Mouse (Mus musculus) embryonic facial prominence, embryonic 13.5 days (tissue): ENCODE results near the gene Prkg1. TPM values are rescaled to one million over a fixed set of nuclear protein-coding genes. Genes with fewer than 3 reads are reported as not detected.
A peak's percentile ranks its signal among the peaks of the same experiment; 100 is the strongest.

Experiments used
- ATAC-seq: fragments of 200-750 bp; cut with Nextera tagmentation; 2 replicates; pipeline ENCODE4 v1.8.0; 2017; ENCODE audit warnings: low read depth; ENCODE audit not compliant: insufficient number of reproducible peaks, insufficient read depth, low FRiP score, low TSS enrichment
- H3K27ac ChIP-seq: fragments of 300-500 bp; sonication (generic); 2 replicates; pipeline ENCODE4 v1.5.1; 2015; ENCODE audit warnings: moderate library complexity, mild to moderate bottlenecking, inconsistent platforms
- H3K27me3 ChIP-seq: fragments of 300-500 bp; sonication (generic); 2 replicates; pipeline ENCODE4 v1.6.1; 2015; ENCODE audit warnings: mild to moderate bottlenecking, inconsistent platforms
- H3K36me3 ChIP-seq: fragments of 300-500 bp; sonication (generic); 2 replicates; pipeline ENCODE4 v1.6.1; 2015; ENCODE audit warnings: mild to moderate bottlenecking, inconsistent platforms
- H3K4me1 ChIP-seq: fragments of 300-500 bp; sonication (generic); 2 replicates; pipeline ENCODE4 v1.6.1; 2015; ENCODE audit warnings: inconsistent platforms
- H3K4me2 ChIP-seq: fragments of 300-500 bp; sonication (generic); 2 replicates; pipeline ENCODE4 v1.6.1; 2015; ENCODE audit warnings: moderate library complexity, mild to moderate bottlenecking, inconsistent platforms
- H3K4me3 ChIP-seq: fragments of 300-500 bp; sonication (generic); 2 replicates; pipeline ENCODE4 v1.5.1; 2015; ENCODE audit warnings: mild to moderate bottlenecking, inconsistent platforms
- H3K9ac ChIP-seq: fragments of 300-500 bp; sonication (generic); 2 replicates; pipeline ENCODE4 v1.6.1; 2015; ENCODE audit warnings: mild to moderate bottlenecking, inconsistent platforms
- H3K9me3 ChIP-seq: fragments of 300-500 bp; sonication (generic); 2 replicates; pipeline ENCODE4 v1.6.1; 2016; ENCODE audit warnings: inconsistent platforms
- WGBS: fragments of 180-500 bp; shearing (Covaris S2); methylation state at CpG from one replicate; pipeline ENCODE4 v1.1.7; 2015; ENCODE audit warnings: mixed read lengths; 5-methylcytosine and 5-hydroxymethylcytosine counted together
- polyA plus RNA-seq: library from polyadenylated mRNA; unstranded; fragments of >200 nt; fragmentation: Nextera tagmentation; extraction: Ambion mirVana; gene quantifications from 2 replicates; pipeline ENCODE4 v1.2.1, GENCODE M21; 2015

Gene Prkg1
- polyA plus RNA-seq, 1 experiment from 2014 or later, result 9.1 TPM

- Histone ChIP-seq H3K4me3 (no peak overlapping the region), H3K27me3 (no peaks in the 10 kb centered on the region), H3K27ac (peak overlapping the region; percentile 52), H3K4me2 (no peak overlapping the region), H3K36me3 (no peaks in the 10 kb centered on the region), H3K4me1 (peaks cover 12% of the 10 kb centered on the region; the same call in 1 of the 2 replicates), H3K9me3 (no peaks in the 10 kb centered on the region), H3K9ac (no peak overlapping the region)
- WGBS, result 25% methylated on average over 2 of the region's 2 CpGs
- no peak for ATAC-seq
Observed at GRCm38 (mm10) chr19:31506296-31506695, 258.5 kb downstream of the Prkg1 start.

- Histone ChIP-seq H3K9me3 (no peaks in the 10 kb centered on the region), H3K4me2 (no peak overlapping the region), H3K36me3 (no peaks in the 10 kb centered on the region), H3K27me3 (no peaks in the 10 kb centered on the region), H3K4me3 (no peak overlapping the region), H3K9ac (no peak overlapping the region), H3K4me1 (peaks cover 12% of the 10 kb centered on the region; the same call in 1 of the 2 replicates), H3K27ac (no peak overlapping the region)
- no peak for ATAC-seq
- WGBS, result 85% methylated on average over 2 of the region's 2 CpGs
Observed at GRCm38 (mm10) chr19:31505041-31505440, 259.8 kb downstream of the Prkg1 start.

DNA sequence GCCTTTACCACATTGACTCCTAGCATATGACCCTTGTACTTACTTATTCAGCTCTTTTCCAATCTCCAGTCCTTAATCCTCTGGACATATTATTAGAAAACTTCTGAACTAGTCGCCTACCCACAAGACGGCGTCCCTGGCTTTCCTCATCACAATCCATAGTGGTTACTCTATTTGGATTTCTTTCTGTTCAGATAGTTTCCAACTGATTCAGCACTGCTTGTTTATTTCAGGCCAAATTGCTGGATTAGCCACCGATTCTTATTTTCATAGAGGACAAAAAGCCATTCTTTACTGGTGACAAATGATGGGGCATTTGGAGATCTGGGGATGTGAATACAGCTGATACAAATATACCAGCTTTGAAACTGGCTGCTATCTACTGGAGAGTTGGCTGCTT is 267.4 kb downstream of the Prkg1 start:
- H3K9ac ChIP-seq, result no peak overlapping the region
- no peaks in the 10 kb centered on the region for H3K36me3 ChIP-seq
- ATAC-seq, result no peak
- H3K9me3 ChIP-seq, result no peaks in the 10 kb centered on the region
- H3K27me3 ChIP-seq, result no peaks in the 10 kb centered on the region
- no peak overlapping the region for H3K4me3 ChIP-seq
- H3K4me2 ChIP-seq, result no peak overlapping the region
- H3K27ac ChIP-seq, result no peak overlapping the region
- 92% methylated on average over 4 of the region's 4 CpGs for WGBS
- H3K4me1 ChIP-seq, result no peaks in the 10 kb centered on the region

DNA sequence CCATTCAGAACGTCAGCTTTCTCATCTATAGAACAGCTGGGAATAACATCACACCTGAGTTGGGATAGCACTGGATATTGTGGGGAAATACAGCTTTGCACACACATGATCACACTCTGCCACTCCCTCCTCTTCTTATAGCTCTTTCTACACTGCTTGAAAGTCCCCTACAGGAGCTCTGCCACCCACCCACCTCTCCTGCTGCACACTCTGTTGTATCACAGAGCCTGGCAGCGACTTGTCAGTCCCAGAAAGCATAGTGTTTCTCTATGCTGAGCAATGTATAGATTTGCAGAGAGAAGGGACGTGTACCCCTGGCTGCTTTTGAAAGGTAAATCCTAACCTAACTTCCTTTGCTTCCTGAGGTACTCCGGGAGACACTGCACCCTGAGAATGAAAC is 275.2 kb downstream of the Prkg1 start:
- Histone ChIP-seq H3K27me3 (no peaks in the 10 kb centered on the region), H3K9me3 (no peaks in the 10 kb centered on the region), H3K36me3 (no peaks in the 10 kb centered on the region), H3K4me2 (no peak overlapping the region), H3K4me3 (no peak overlapping the region), H3K4me1 (no peaks in the 10 kb centered on the region), H3K27ac (no peak overlapping the region), H3K9ac (no peak overlapping the region)
- 80% methylated on average over 4 of the region's 4 CpGs for WGBS
- no peak for ATAC-seq

DNA sequence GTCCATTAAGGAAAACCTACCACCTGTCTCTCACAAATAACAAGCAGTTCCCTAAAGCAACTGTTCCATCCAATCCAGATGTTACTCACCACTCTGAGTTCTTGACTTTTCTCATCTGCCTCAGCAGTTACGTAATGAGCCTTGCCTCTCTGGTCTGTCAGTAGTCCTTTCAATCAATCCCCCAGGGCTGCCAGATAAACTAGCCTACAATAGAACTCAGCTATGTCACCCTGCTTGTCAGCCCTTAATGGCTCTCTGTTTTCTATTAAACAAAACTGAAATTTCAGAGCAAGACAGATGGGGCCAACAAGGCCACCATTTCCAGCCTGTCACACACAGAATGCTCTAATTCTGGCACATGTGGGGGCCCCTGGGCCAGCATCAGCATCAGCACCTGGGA is 293.1 kb downstream of the Prkg1 start:
- no peak overlapping the region for H3K4me2 ChIP-seq
- no peaks in the 10 kb centered on the region for H3K27me3 ChIP-seq
- no peak for ATAC-seq
- WGBS, result 26% methylated on average over 1 of the region's 1 CpGs
- no peaks in the 10 kb centered on the region for H3K36me3 ChIP-seq
- peaks cover 3% of the 10 kb centered on the region; the same call in 1 of the 2 replicates for H3K4me1 ChIP-seq
- H3K4me3 ChIP-seq, result no peak overlapping the region
- no peak overlapping the region for H3K9ac ChIP-seq
- no peak overlapping the region for H3K27ac ChIP-seq
- no peaks in the 10 kb centered on the region for H3K9me3 ChIP-seq

DNA sequence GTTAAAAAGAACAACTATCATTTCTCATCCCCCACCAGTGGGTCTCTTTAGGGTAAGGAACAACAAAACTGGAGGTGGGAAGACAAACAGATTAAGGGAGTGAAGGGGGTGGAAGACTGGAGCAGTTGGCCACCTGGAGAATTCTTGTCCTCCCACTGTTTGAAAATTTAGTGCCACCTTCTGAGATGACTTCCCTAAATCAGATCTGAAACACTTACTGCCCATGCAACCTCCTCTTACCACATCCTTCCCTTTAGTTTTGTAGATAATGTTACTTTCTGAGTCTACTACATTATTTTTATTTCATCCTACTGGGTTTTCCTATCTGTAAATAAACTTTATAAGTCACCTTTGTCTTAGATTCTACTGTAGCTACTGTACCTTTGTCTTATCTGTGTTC is 304.6 kb downstream of the Prkg1 start:
- no peak overlapping the region for H3K9ac ChIP-seq
- no peak overlapping the region for H3K27ac ChIP-seq
- no peak overlapping the region for H3K4me3 ChIP-seq
- H3K4me1 ChIP-seq, result no peaks in the 10 kb centered on the region
- H3K9me3 ChIP-seq, result no peaks in the 10 kb centered on the region
- no peak for ATAC-seq
- no peaks in the 10 kb centered on the region for H3K27me3 ChIP-seq
- H3K36me3 ChIP-seq, result no peaks in the 10 kb centered on the region
- H3K4me2 ChIP-seq, result no peak overlapping the region

DNA sequence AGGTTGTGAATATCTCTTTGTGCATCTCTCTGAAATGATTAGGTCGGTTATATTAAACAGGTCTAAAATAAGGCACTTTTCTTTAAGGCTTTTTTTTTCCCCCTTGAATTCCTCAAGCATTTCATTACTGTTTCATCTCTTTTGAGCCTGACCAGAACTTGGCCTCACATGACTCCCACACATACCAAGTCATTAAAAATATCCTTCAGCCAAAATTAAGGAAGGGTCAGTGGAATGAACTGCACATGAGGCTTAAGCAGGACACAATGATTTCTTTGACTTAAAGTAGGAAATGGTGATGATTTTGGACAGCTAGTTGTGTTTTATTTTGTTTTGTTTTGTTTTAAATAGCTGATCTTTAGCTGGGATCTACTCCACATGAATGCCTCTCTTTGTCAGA is 320.7 kb downstream of the Prkg1 start:
- no peak overlapping the region for H3K4me3 ChIP-seq
- no peak for ATAC-seq
- 55% methylated on average over 1 of the region's 1 CpGs for WGBS
- H3K4me1 ChIP-seq, result no peaks in the 10 kb centered on the region
- no peak overlapping the region for H3K27ac ChIP-seq
- H3K4me2 ChIP-seq, result no peak overlapping the region
- no peaks in the 10 kb centered on the region for H3K36me3 ChIP-seq
- no peak overlapping the region for H3K9ac ChIP-seq
- H3K9me3 ChIP-seq, result no peaks in the 10 kb centered on the region
- no peaks in the 10 kb centered on the region for H3K27me3 ChIP-seq

GRCm38 (mm10) chr19:31442311-31442710 is 322.5 kb downstream of the Prkg1 start:
- Histone ChIP-seq H3K4me1 (no peaks in the 10 kb centered on the region), H3K36me3 (no peaks in the 10 kb centered on the region), H3K9ac (no peak overlapping the region), H3K4me3 (no peak overlapping the region), H3K27ac (no peak overlapping the region), H3K4me2 (no peak overlapping the region), H3K27me3 (no peaks in the 10 kb centered on the region), H3K9me3 (no peaks in the 10 kb centered on the region)
- 69% methylated on average over 3 of the region's 3 CpGs for WGBS
- ATAC-seq, result no peak

GRCm38 (mm10) chr19:31433446-31433845 is 331.4 kb downstream of the Prkg1 start:
- 62% methylated on average over 1 of the region's 1 CpGs for WGBS
- Histone ChIP-seq H3K9me3 (no peaks in the 10 kb centered on the region), H3K4me3 (no peak overlapping the region), H3K27ac (no peak overlapping the region), H3K9ac (no peak overlapping the region), H3K36me3 (no peaks in the 10 kb centered on the region), H3K4me2 (no peak overlapping the region), H3K4me1 (no peaks in the 10 kb centered on the region), H3K27me3 (no peaks in the 10 kb centered on the region)
- ATAC-seq, result no peak

GRCm38 (mm10) chr19:31431411-31431810 is 333.4 kb downstream of the Prkg1 start:
- no peaks in the 10 kb centered on the region for H3K9me3 ChIP-seq
- no peak for ATAC-seq
- no peak overlapping the region for H3K4me3 ChIP-seq
- H3K27ac ChIP-seq, result no peak overlapping the region
- H3K4me1 ChIP-seq, result no peaks in the 10 kb centered on the region
- no peaks in the 10 kb centered on the region for H3K27me3 ChIP-seq
- whole genome bisulfite sequencing, result 78% methylated on average over 2 of the region's 2 CpGs
- no peaks in the 10 kb centered on the region for H3K36me3 ChIP-seq
- H3K4me2 ChIP-seq, result no peak overlapping the region
- no peak overlapping the region for H3K9ac ChIP-seq

DNA sequence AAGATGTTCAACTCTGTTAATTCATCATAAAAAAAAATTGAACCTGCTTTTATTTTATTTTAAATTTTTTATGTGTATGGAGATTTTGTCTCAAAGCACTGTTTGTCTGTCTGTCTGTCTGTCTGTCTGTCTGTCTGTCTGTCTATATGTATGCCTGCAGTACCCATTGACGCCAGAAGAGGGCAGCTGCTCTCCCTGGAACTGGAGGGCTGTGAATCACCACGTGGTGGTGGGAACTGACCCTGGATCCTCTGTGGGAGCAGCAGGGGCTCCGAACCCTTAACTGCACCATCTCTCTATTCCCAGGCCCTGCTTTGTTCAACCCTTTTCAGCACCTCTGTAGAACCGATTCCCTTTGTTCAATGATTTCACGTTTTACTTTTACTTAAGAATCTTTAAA is 338.7 kb downstream of the Prkg1 start:
- Histone ChIP-seq H3K27me3 (no peaks in the 10 kb centered on the region), H3K4me3 (no peak overlapping the region), H3K4me2 (no peak overlapping the region), H3K4me1 (peaks cover 19% of the 10 kb centered on the region), H3K36me3 (no peaks in the 10 kb centered on the region), H3K9me3 (no peaks in the 10 kb centered on the region), H3K27ac (no peak overlapping the region), H3K9ac (no peak overlapping the region)
- no peak for ATAC-seq
- WGBS, result 72% methylated on average over 5 of the region's 5 CpGs

GRCm38 (mm10) chr19:31425199-31425598 is 339.6 kb downstream of the Prkg1 start:
- Histone ChIP-seq H3K4me2 (peak overlapping the region; percentile 28; the same call in 1 of the 2 replicates), H3K9me3 (no peaks in the 10 kb centered on the region), H3K9ac (no peak overlapping the region), H3K36me3 (no peaks in the 10 kb centered on the region), H3K27ac (no peak overlapping the region), H3K4me1 (peaks cover 19% of the 10 kb centered on the region), H3K4me3 (no peak overlapping the region), H3K27me3 (no peaks in the 10 kb centered on the region)
- WGBS, result 37% methylated on average over 9 of the region's 9 CpGs
- no peak for ATAC-seq

DNA sequence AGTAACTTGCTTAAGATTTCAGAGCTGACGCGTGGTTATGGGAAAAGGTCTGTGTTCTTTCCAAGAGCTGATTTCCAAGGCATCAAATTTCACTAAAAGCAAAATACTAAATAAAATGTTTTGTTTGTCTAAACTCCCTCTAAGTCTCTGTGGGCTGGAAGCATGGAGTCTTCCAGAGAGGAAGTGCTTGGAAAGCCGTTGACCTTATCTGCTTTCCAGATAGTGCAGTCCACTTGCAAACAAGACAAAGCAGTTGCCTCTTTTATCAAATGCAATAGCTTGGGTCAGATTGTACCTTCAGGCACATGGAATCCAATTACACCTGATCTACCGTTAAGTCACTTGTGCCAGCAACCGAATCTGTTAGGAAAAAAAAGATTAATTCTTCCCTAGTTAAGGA is 340.5 kb downstream of the Prkg1 start:
- H3K4me1 ChIP-seq, result peaks cover 19% of the 10 kb centered on the region
- no peaks in the 10 kb centered on the region for H3K9me3 ChIP-seq
- no peak overlapping the region for H3K27ac ChIP-seq
- no peak overlapping the region for H3K4me3 ChIP-seq
- no peaks in the 10 kb centered on the region for H3K36me3 ChIP-seq
- no peak overlapping the region for H3K9ac ChIP-seq
- 27% methylated on average over 5 of the region's 5 CpGs for WGBS
- ATAC-seq, result no peak
- H3K27me3 ChIP-seq, result no peaks in the 10 kb centered on the region
- H3K4me2 ChIP-seq, result 0 out of 2 replicates have a peak overlapping the region, but pooled peaks have one; percentile 7
